Mouse (Mus musculus) kidney, adult 11 months (tissue): Measurements from ENCODE around the gene Tnrc6b.
"Not testable (repeated sequence)": the region's sequence is repeated elsewhere in the genome, so short reads cannot be mapped to it uniquely, and the experiment has no call there.

Source experiments
- DNase-seq: peaks from one replicate; pipeline ENCODE4 v3.0.0; 2022

Tnrc6b gene

DNA sequence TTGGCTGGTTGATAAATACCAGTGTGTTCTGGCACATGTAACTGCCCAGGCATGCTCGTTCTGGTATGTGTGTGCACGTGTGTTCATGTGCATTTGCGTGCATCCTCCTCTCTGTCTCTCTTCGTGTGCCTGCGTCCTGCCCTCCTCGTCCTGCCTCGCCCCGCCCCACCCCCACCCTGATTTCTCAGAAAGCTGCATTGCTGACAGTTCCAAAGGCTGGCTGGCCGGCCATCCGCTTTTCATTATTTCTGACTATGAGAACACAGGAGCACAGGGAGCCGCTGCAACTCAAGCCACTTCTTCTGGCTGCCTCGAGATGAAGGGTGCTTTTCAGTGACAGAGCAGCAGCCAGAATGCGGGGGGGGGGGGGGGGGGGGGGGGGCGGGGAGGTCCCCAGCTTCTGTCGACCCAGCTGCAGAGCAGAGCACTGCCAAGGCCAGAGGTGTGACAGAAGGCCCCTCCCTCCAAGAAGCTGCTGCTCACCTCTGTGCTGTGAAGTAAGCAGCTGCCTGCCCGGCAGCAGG lies 219.0 kb downstream of the Tnrc6b start:
- DNase-seq, result no peak

DNA sequence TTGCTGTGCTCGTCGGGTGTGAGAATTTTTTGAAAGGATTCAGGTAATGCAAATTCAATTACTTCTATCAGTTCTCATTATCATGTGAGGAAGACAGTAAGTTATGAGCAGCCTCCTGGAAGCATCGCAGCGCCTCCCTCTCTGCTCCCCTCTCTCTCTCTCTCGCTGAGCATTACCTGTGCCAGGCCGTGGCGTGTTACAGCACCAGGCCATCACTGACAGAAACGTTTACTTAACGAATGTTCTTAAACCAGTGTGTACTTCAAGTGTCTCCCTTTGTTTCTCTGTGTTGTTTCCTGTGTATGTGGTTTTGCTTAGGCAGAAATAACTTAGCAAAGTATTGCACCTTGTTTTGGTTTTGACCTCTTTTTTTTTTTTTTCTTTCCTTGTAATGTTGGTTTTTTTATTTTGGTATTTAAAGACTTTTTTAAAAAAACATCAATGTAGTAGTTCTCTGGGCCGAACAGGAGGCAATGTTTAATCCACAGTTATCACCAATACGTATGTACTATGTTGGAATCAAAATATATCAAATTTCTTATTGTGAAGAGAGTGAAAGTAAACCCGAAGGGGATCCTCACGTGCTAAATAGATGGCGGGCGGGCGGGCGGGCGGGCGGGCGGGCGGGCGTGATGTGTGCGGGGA lies 219.7 kb downstream of the Tnrc6b start:
- not testable (repeated sequence) for DNase-seq

DNA sequence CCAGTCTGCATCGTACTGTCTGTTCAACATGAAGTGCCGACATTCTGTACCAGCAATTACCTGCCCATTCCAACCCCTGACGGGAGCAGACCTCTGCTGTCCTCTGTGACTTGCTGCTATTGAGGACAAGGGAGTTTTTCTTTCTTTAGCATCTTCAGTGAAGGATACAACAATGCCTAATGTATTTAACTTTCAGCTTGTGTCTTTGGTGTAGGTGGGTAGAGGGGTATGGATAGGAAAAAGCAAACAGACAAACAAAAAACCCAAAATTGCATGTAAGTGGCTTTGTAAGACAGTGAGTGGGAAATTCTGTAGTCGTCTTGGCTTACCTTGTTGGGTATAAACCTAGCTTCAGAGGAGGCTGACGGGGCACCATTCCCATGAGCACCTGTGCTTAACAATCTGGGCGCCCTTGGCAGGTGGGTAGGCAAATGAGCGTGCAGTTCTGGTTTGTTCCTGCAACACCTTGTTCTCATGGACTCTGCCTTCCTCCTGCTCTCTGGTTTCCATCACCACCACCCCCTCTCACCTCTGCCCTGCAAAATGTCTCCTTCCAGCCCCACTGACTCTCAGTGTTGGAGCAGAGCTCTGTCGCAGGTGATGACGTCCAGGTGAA lies 220.3 kb downstream of the Tnrc6b start:
- no peak for DNase-seq

DNA sequence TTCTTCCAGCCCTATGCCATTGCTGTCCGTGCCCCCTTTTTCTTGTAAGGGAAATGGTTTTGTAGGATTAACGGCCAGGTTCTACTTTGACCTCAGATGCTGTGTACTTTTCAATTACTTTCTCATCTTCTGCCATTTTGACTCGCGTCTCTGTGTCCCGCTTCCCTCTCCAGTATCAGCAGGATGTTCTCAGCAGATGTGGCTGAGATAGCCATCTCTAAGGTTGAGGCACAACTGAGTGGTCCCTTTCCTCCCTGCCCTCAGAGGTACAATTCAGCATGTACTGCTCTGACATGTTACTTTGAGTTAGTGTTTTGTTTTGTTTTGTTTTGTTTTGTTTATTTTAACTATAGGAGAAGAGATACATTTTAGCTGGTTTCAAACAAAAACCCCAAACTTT lies 223.7 kb downstream of the Tnrc6b start:
- DNase-seq, result no peak

DNA sequence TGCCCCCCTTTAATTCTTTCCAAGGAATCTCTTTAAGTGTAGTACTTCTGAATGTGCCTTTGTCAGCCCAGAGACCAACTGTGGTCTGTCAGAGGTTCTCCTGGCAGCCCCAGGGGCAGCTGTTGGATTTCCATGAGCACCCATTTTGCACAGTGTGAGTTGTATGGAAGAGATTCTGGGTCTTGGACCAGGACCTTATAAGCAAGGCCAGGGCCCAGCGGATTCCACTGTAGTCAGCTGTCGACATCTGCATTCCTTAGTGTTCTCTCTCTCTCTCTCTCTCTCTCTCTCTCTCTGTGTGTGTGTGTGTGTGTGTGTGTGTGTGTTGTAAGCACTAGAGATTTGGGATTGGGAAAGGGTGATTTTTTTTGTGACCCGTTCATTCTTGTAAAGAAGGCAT lies 225.6 kb downstream of the Tnrc6b start:
- DNase-seq, result no peak

DNA sequence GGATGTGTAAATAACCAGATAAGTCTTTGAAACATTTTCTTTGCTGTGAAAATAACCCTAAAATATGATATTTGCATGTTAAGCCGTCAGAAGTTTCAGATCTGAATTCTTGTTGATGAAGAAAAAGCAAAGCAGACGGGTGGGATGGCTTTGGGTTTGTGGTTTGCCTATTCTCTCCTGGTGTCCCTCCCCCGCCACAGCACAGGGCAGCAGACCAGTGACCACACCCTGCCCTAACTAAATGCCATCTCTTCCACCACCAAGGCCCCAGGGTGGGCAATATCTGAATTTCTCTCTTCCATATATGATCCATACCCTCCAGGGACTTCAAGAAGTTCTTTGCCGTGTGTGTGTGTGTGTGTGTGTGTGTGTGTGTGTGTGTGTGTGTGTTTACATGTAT lies 227.5 kb downstream of the Tnrc6b start:
- no peak for DNase-seq

DNA sequence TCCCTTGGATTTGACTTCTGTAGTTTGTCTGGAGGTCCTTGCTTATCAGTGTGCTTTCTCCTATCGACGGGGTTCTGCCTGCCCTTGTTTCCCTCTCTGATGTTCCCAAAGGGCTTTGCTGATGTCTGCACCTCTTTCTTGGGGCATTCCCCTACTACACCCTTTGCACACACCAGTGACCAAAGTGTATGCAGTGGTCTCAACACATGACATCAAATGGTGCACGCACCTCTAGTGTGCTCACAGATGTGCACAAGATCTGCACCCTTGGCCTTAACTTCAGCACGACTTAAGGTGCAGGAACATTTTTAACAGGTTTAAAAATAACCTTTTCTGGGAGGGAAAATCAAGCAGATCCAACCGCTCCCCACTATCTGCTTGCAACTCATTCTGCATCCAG lies 228.3 kb downstream of the Tnrc6b start:
- no peak for DNase-seq

DNA sequence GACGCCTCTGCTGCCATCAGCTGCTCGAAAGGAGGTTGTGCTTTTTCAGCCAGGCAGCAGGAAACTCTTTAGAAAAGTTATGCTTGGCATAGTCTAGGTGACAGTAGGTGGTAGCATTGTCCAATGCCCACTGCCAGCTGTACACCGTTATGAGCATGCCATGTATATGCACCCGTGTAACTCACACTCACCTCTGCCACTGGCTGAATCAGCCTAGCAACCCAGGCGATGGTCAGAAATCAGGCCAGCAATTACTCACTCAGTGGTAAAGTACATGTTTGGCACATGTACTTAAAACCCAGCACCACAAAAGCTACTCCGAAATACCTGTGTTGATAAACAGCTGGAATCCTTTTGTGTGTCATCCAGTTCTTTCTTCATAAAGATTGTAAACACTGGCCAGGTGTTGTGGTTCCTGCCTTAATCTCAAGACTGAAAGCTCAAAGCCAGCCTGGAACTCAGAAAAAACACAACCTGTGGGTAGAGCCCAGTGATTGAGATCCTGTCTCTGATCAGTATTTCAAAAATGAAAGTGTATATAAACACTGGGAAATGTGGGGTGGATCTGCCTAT lies 230.4 kb downstream of the Tnrc6b start:
- DNase-seq, result no peak

DNA sequence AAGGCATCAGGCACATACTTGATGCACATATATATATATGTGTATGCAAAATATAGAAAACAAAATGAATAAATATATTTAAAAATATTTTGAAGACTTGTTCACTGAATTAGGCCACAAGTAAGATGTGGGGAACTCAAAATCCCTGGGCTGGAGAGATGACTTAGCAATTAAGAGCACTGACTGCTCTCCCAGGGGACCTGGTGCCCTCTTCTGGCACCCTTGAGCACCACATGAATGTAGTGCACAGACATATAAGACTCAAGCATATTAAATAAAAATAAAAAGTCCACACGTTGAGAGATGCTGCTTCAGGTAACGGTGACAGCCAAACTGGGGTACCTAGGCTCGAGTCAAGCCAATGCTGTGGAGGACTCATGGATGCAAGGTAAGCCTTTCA lies 234.7 kb downstream of the Tnrc6b start:
- DNase-seq, result peak; percentile 20

DNA sequence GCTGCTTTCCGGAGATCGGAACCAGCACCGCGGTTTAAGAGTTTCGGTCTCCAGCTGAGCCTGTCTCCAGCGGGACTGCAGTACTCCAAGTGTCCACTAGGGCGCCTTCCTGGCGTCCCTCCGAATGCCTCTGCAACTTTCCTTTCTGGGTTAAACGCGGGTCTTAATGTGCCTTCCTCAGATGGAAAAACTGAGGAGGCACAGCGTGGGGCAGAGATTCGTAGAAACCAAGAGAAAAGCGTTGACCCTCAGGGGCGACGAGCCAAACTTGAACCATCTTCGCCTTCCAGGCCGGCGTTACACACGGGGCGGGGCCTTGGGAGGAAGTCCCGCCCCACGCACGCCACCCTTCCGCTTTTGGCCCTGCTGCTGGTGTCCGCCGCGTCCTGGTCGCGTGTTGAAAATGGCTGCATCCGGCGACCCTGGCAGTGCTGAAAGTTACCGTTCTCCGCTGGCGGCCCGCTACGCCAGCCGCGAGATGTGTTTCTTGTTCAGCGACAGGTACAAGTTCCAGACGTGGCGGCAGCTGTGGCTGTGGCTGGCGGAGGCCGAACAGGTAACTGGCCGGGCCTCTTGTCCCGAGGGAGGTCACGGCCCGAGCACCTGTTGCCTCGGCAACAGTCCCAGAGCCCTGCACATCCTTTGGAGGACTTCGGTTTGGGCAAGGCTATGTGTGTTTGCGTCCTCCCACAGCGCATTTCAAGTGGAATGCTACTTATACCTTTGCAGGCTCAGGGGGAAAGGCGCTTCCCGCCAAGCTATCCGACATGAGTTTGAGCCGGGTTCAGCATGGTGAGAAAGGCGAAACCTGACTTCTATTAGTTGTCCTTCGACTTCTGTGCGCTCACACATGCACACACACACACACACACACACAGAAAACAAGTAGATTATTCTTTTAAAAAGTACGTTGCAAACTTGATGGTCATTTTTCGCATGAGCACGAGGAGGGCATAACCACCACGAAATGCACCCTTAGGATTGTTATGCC lies 237.3 kb downstream of the Tnrc6b start, which contains the start of gene Adsl:
Gene Adsl (plus strand): TSS at position 346 of the 991 bp plus-strand sequence.
- DNase-seq, result peak; percentile 82

DNA sequence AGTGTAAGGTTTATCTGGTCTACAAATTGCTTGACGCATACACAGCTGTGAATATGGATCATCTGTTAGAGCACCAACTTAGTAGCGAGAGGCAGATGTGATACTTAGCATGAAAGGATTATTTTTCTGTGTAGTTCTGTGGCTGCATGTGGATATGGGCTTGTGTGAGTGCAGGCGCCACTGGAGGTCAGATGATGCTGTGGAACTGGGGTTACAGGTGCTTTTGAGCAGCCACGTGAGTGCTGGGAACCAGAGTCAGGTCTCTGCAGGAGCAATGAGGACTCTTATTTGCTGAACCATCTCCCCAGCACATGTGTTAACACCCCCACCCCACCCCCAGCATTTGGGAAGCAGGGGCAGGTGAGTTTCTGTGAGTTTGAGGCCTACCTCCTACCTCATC lies 238.3 kb downstream of the Tnrc6b start:
- DNase-seq, result no peak

DNA sequence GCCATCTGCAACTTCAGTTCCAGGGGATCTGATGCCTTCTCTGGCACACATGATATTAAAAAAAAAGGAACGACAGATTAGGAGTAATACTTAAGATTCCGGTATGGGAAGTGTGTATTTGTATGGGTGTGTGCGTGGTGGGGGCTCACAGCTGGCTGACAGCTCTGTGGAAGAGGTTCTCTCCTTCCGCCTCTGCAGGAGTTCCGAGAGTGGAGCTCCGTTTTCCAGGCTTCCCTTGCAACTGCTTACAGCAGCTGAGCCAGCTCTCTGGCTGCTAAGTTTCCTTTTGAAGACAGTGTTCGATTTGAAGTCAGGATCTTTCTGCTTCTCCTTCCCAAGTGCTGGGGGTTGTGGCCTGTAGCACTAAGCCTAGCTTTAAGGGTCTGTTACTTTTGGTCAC lies 238.9 kb downstream of the Tnrc6b start:
- no peak for DNase-seq

DNA sequence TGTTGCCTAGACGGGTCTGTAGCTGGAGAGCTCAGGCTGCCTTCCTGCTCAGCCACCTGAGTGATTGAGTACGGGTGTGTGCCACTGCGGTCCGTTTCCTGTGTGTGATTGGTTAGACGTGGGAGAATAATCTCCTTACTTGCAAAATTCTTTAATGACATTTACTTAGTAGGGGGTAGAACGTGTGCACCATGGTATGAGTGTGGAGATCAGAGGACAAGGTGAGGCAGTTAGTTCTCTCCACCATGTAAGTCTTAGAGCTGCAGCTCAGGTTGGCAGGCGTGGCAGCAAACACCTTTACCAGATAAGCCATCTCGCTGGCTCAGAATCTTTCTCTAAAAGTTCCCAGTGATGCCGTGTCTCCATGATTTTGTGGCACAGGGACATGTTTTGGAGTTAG lies 242.9 kb downstream of the Tnrc6b start:
- no peak for DNase-seq

DNA sequence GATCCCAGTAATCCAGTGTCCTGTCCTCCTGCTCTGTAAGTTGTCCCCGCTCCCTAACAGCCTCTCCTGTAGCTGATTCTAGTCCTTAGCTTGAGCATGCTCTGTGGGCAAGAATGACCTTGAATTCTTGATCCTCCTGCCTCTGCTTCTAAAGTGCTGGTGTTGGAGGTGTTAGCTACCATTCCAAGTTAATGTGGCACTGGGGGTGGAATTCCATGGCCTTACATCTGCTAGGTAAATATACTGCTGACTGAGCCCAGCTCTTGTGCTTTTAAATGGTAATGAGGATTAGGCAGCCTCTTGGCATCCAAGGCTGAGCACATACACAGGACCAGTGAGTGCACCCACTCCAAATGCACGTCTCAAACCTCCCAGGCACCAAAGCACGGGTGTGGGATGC lies 243.7 kb downstream of the Tnrc6b start:
- no peak for DNase-seq

DNA sequence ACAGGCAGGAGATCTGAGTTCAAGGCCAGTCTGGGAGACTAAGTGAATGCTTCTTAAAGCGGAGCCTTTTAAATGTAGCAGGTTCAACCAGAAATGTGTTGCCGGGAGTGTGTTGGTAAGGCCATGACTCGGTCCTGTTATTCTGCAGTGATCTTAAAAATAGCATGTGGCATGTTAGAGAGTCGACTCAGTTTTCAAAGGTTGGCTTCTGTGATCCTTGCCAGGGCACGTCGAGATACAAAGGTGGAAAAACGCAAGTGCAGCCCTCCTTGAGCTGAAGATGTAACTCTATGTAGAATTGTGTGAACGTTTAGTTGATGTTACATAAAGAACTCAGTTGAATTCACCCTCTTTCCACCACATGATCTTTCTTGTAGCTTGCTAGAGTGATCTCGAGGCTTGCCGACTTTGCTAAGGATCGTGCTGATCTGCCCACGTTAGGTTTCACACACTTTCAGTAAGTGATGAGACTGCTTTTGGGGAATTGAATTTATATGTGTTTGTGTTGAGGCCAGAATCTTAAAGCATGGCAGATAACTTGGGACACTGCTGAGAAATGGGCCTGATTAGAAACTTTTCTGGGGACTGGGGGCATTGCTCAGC lies 244.8 kb downstream of the Tnrc6b start:
- DNase-seq, result no peak

DNA sequence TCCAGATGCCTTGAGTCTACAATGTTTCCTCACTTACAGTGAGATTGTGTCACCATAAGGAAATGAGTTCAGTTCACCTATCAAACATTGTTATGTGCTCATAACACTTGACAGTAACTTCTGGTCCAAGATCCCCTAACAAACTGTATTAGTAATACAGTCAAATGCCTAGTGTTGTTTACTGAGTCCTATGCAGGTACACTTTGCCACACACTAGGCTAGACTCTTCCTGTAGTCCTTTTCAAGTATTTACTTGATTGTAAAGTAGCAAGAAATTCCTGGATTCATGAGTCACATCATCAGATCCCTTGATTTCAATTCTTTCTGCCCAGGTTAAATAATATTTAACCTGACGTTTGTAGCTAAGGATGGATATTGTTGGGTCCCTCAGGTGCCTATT lies 258.3 kb downstream of the Tnrc6b start:
- DNase-seq, result no peak

DNA sequence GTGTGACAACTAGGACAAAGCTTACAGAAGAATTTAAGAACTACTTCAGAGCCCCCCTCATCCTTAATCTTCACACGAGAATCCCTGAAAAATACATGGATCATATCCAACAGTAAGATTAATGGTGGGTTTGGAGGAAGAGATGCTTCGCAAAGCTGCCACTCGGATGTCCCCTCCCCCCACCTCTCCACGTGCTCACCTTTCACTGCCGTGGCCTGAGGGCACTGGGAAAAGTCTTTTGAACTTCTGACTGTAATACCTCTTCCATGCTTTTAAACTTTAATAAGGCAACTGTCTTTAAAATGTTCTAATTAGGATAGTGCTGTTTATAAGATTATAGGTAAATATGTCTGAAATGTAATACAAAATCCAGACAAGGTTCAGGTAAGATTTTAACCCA lies 263.2 kb downstream of the Tnrc6b start:
- no peak for DNase-seq

DNA sequence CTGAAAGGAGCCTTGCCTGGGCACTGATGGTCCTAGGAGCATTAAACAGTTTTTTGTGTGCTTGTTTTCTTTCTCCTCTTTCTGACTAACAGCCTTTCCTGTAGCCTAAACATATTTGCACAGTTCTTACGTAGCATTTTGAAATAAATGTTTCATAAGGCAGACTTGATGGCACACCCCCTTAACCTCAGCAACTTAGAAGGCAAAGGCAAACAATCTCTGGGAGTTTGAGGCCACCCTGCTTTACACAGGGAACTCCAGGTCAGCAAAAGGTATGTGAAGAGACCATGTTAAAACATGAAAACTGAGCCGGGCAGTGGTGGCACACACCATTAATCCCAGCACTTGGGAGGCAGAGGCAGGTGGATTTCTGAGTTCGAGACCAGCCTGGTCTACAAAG lies 264.6 kb downstream of the Tnrc6b start:
- no peak for DNase-seq

DNA sequence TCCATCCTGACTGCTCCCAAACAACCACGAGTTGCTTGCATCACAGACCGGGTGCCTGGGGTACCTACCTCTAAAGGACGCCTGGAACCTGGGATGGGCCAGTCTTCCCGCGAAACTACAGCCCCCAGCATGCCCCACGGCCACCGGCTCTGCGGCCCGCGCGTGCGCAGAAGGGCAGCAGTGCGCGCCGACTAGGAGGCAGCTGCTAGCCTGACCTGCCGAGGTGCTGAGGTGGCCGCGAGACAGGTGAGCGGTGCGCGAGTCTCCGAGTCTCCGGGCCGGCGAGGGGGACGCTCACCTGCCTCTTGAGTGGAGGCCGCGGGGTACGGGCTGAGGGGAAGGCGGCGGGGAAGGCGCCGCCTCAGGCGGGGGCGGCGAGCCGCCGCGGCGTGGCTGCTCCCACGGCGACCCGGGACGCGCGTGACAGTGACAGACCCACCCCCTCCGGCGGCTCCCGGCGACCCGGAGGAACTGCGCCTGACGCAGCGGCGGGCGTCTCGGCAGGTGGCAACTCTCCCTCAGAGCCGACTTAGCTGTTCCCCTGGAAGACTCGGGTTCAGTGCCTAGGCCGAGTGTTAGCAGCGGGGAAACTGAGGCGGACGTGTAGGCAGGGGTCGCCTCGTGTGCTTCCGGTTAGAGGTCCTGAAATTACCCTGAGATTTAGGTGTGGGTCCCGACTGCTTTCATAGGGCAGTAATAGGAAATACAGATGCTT lies 266.7 kb downstream of the Tnrc6b start, which contains the start of gene Sgsm3:
Gene Sgsm3 (plus strand): TSS at position 146 of the 715 bp plus-strand sequence.
- DNase-seq, result peak; percentile 86

DNA sequence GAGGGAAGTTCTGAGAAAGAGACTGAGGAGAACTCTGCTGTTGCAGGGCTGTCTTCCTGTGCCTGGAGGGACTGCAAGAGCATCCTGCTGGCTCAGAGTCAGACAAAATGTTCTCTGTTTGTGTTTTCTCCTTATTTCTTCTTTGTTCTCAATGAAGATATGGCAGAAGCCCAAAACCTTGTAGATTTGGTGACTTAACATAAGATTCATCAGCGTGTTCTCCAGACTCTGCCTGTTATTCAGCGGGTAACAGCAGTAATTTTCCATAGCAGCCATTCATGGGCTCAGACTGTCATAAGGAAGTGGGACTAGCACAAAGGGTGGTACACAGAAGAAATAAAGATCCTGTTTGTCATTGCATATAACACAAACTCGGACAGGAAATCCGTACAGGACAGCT lies 268.5 kb downstream of the Tnrc6b start:
- DNase-seq, result no peak

DNA sequence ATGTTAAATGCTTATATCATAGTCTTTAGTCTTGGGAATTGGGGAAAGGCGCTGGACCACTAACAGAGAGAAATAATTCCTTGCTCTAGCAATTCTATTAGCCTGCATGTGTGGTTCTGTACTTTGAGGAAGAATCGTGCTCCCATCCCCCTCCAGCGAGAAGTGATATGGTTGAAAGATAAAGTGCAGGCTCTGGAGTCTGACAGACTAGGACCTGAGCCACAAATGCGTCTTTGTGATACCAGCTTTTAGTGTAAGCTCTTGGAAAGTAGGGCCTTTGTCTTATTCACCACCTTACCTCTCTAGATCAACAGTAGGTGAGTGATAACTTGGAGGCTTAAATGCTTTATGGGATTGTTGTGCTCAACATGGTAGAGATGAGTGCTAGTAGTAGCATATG lies 270.1 kb downstream of the Tnrc6b start:
- DNase-seq, result no peak

DNA sequence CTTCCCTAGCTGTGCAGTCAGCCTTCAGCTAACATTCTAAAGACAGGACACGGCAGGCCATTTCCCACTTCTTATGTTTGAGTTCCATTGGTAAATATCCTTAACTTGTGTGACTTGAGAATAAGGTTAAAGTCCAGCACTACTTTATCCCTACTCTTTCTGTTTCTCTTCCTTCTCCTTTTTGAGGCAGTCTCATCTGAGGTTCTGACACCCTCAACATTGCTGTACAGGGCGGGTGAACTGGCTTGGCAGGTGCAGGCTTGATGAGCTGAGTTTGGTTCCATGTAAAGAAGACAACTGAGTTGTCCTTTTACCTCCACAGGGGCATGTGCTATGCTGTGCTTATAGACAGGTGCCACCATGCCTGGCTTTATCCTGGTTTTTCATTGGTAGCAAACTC lies 272.2 kb downstream of the Tnrc6b start:
- no peak for DNase-seq
